Mouse (Mus musculus) MEL (cell line): ENCODE data around the gene Mob3a. TPM values are rescaled to one million over a fixed set of nuclear protein-coding genes. Genes with fewer than 3 reads are reported as not detected.

ENCODE experiments used
- DNase-seq: peaks from one replicate; pipeline ENCODE4 v3.0.0; 2011; ENCODE audit warnings: low read depth, low spot score
- H3K27ac ChIP-seq: 2 replicates; pipeline ENCODE4 v1.5.1; 2012; ENCODE audit warnings: low read depth, mild to moderate bottlenecking, control low read depth, low read length, moderate library complexity; ENCODE audit not compliant: control insufficient read depth
- H3K27me3 ChIP-seq, 2 experiments: fragments of 150-350 bp in 1 of 2; sonication (generic) in 1 of 2; 2 replicates each; pipeline ENCODE4 v1.6.1; 2012; ENCODE audit warnings: low read length in 2 of 2, mild to moderate bottlenecking in 2 of 2, improper control_type of control experiment in 1 of 2, moderate library complexity in 1 of 2; ENCODE audit not compliant: insufficient read depth in 2 of 2, control insufficient read depth in 1 of 2
- H3K36me3 ChIP-seq, 2 experiments: 2 replicates each; pipeline ENCODE4 v1.6.1; 2012 to 2014; ENCODE audit warnings: low read length in 2 of 2, improper control_type of control experiment in 1 of 2, inconsistent platforms in 1 of 2, mild to moderate bottlenecking in 1 of 2; ENCODE audit not compliant: insufficient read depth in 2 of 2, control insufficient read depth in 1 of 2
- H3K4me1 ChIP-seq, 2 experiments: fragments of 150-350 bp in 1 of 2; sonication (generic) in 1 of 2; 2 replicates each; pipeline ENCODE4 v1.6.1; 2012; ENCODE audit warnings: low read length in 2 of 2, improper control_type of control experiment in 1 of 2, mild to moderate bottlenecking in 1 of 2; ENCODE audit not compliant: insufficient read depth in 2 of 2, control insufficient read depth in 1 of 2
- H3K4me3 ChIP-seq, 2 experiments: fragments of 150-350 bp in 1 of 2; sonication (generic) in 1 of 2; 2 replicates each; pipeline ENCODE4 v1.5.1; 2012; ENCODE audit warnings: low read depth in 2 of 2, low read length in 2 of 2, mild to moderate bottlenecking in 2 of 2, moderate library complexity in 2 of 2, control low read depth in 1 of 2, improper control_type of control experiment in 1 of 2; ENCODE audit not compliant: control insufficient read depth in 1 of 2, insufficient read depth in 1 of 2
- H3K79me2 ChIP-seq: 2 replicates; pipeline ENCODE4 v1.6.1; 2012; ENCODE audit warnings: mild to moderate bottlenecking, low read length, moderate library complexity; ENCODE audit not compliant: control insufficient read depth, poor library complexity, insufficient read depth
- H3K9ac ChIP-seq: 2 replicates; pipeline ENCODE4 v1.6.1; 2012; ENCODE audit warnings: low read depth, mild to moderate bottlenecking, control low read depth, low read length, moderate library complexity; ENCODE audit not compliant: control insufficient read depth, poor library complexity, severe bottlenecking
- H3K9me3 ChIP-seq: fragments of 150-350 bp; sonication (generic); replicated peaks from 2 replicates; pipeline ENCODE4 v1.6.1; 2012; ENCODE audit warnings: mild to moderate bottlenecking, low read length, improper control_type of control experiment, moderate library complexity; ENCODE audit not compliant: insufficient read depth
- BHLHE40 ChIP-seq: IDR thresholded peaks from 2 replicates; pipeline ENCODE4 v1.6.1; 2012; ENCODE audit warnings: low read depth, mild to moderate bottlenecking, inconsistent platforms, low read length, improper control_type of control experiment, borderline replicate concordance
- CHD1 ChIP-seq: IDR thresholded peaks from 2 replicates; pipeline ENCODE4 v1.6.1; 2012; ENCODE audit warnings: low read depth, mild to moderate bottlenecking, inconsistent platforms, low read length, improper control_type of control experiment
- CHD2 ChIP-seq: IDR thresholded peaks from 2 replicates; pipeline ENCODE4 v1.6.1; 2011; ENCODE audit warnings: low read length, improper control_type of control experiment
- E2F4 ChIP-seq: IDR thresholded peaks from 2 replicates; pipeline ENCODE4 v1.6.1; 2011; ENCODE audit warnings: low read depth, low read length, improper control_type of control experiment, borderline replicate concordance
- ELF1 ChIP-seq: IDR thresholded peaks from 2 replicates; pipeline ENCODE4 v1.6.1; 2014; ENCODE audit warnings: low read depth, mild to moderate bottlenecking, inconsistent platforms, low read length, improper control_type of control experiment, moderate library complexity
- EP300 ChIP-seq, 2 experiments: IDR thresholded peaks; 2 replicates each; pipeline ENCODE4 v1.6.1; 2011; ENCODE audit warnings: improper control_type of control experiment in 2 of 2, low read length in 2 of 2, low read depth in 1 of 2, mild to moderate bottlenecking in 1 of 2
- GABPA ChIP-seq: IDR thresholded peaks from 2 replicates; pipeline ENCODE4 v1.6.1; 2012; ENCODE audit warnings: low read depth, mild to moderate bottlenecking, inconsistent platforms, low read length, improper control_type of control experiment, moderate library complexity
- HCFC1 ChIP-seq: IDR thresholded peaks from 2 replicates; pipeline ENCODE4 v1.6.1; 2012; ENCODE audit warnings: low read depth, mild to moderate bottlenecking, inconsistent platforms, low read length, improper control_type of control experiment, moderate library complexity
- JUND ChIP-seq: IDR thresholded peaks from 2 replicates; pipeline ENCODE4 v1.6.1; 2011; ENCODE audit warnings: low read depth, mild to moderate bottlenecking, improper control_type of control experiment, low read length
- KAT2A ChIP-seq: conservative IDR thresholded peaks from 2 replicates; pipeline ENCODE4 v1.6.1; 2012; ENCODE audit warnings: low read depth, low read length, improper control_type of control experiment, inconsistent platforms
- MAFK ChIP-seq: IDR thresholded peaks from 2 replicates; pipeline ENCODE4 v1.6.1; 2011; ENCODE audit warnings: low read depth, mild to moderate bottlenecking, low read length, improper control_type of control experiment, borderline replicate concordance
- MAX ChIP-seq: IDR thresholded peaks from 2 replicates; pipeline ENCODE4 v1.6.1; 2011; ENCODE audit warnings: low read length, improper control_type of control experiment
- MAZ ChIP-seq: IDR thresholded peaks from 2 replicates; pipeline ENCODE4 v1.6.1; 2012; ENCODE audit warnings: low read depth, mild to moderate bottlenecking, inconsistent platforms, low read length, improper control_type of control experiment
- MEF2A ChIP-seq: IDR thresholded peaks from 2 replicates; pipeline ENCODE4 v1.6.1; 2014; ENCODE audit warnings: low read depth, mild to moderate bottlenecking, inconsistent platforms, low read length, improper control_type of control experiment; ENCODE audit not compliant: poor library complexity, insufficient replicate concordance, severe bottlenecking; ENCODE audit errors: extremely low read depth
- MXI1 ChIP-seq: IDR thresholded peaks from 2 replicates; pipeline ENCODE4 v1.6.1; 2011; ENCODE audit warnings: mild to moderate bottlenecking, low read depth, low read length, improper control_type of control experiment
- MYB ChIP-seq: IDR thresholded peaks from 2 replicates; pipeline ENCODE4 v1.6.1; 2011; ENCODE audit warnings: mild to moderate bottlenecking, low read depth, low read length, improper control_type of control experiment
- MYC ChIP-seq: IDR thresholded peaks from 2 replicates; pipeline ENCODE4 v1.6.1; 2011; ENCODE audit warnings: low read depth, mild to moderate bottlenecking, low read length, improper control_type of control experiment, moderate library complexity
- NELFE ChIP-seq: IDR thresholded peaks from 2 replicates; pipeline ENCODE4 v1.6.1; 2011; ENCODE audit warnings: low read depth, low read length, improper control_type of control experiment
- POLR2A ChIP-seq, 2 experiments: IDR thresholded peaks; 2 replicates each; pipeline ENCODE4 v1.6.1; 2011 to 2012; ENCODE audit warnings: low read length in 2 of 2, mild to moderate bottlenecking in 2 of 2, control low read depth in 1 of 2, improper control_type of control experiment in 1 of 2, low read depth in 1 of 2, moderate library complexity in 1 of 2; ENCODE audit not compliant: control insufficient read depth in 1 of 2, insufficient read depth in 1 of 2, poor library complexity in 1 of 2
- RAD21 ChIP-seq: IDR thresholded peaks from 2 replicates; pipeline ENCODE4 v1.6.1; 2011; ENCODE audit warnings: mild to moderate bottlenecking, low read depth, low read length, improper control_type of control experiment
- RCOR1 ChIP-seq: IDR thresholded peaks from 2 replicates; pipeline ENCODE4 v1.6.1; 2012; ENCODE audit warnings: low read depth, mild to moderate bottlenecking, inconsistent platforms, low read length, improper control_type of control experiment
- SIN3A ChIP-seq: IDR thresholded peaks from 2 replicates; pipeline ENCODE4 v1.6.1; 2012; ENCODE audit warnings: low read length, improper control_type of control experiment, inconsistent platforms
- SMC3 ChIP-seq: IDR thresholded peaks from 2 replicates; pipeline ENCODE4 v1.6.1; 2011; ENCODE audit warnings: low read depth, low read length, improper control_type of control experiment
- TAL1 ChIP-seq: IDR thresholded peaks from 2 replicates; pipeline ENCODE4 v1.6.1; 2012; ENCODE audit warnings: mild to moderate bottlenecking, inconsistent platforms, low read length, moderate library complexity, mixed read lengths
- TBP ChIP-seq: IDR thresholded peaks from 2 replicates; pipeline ENCODE4 v1.8.0; 2011; ENCODE audit warnings: low read depth, low read length, improper control_type of control experiment
- TCF12 ChIP-seq: IDR thresholded peaks from 2 replicates; pipeline ENCODE4 v1.6.1; 2014; ENCODE audit warnings: low read depth, mild to moderate bottlenecking, inconsistent platforms, low read length, improper control_type of control experiment, moderate library complexity
- UBTF ChIP-seq: IDR thresholded peaks from 2 replicates; pipeline ENCODE4 v1.6.1; 2012; ENCODE audit warnings: low read depth, mild to moderate bottlenecking, inconsistent platforms, low read length, improper control_type of control experiment, moderate library complexity, borderline replicate concordance; ENCODE audit not compliant: insufficient read depth
- USF1 ChIP-seq: IDR thresholded peaks from 2 replicates; pipeline ENCODE4 v1.6.1; 2014; ENCODE audit warnings: low read depth, mild to moderate bottlenecking, inconsistent platforms, low read length, improper control_type of control experiment, moderate library complexity
- ZC3H11A ChIP-seq: IDR thresholded peaks from 2 replicates; pipeline ENCODE4 v1.6.1; 2012; ENCODE audit warnings: low read depth, mild to moderate bottlenecking, inconsistent platforms, low read length, improper control_type of control experiment
- polyA plus RNA-seq, 2 experiments: library from polyadenylated mRNA; stranded (reverse) in 1 of 2; unstranded in 1 of 2; fragments of >175 nt in 1 of 2; fragments of >200 nt in 1 of 2; gene quantifications; 2 replicates each; pipeline versions ENCODE4 v1.2.1 to v1.2.4; 2012; ENCODE audit warnings: low replicate concordance in 2 of 2, low read depth in 1 of 2; ENCODE audit not compliant: insufficient read length in 2 of 2, insufficient read depth in 1 of 2, missing spikeins in 1 of 2
- total RNA-seq: library from RNA; depleted of rRNA; stranded (reverse); fragments of 300-350 nt; gene quantifications from 2 replicates; pipeline ENCODE4 v1.2.3, GENCODE M21; 2012

Gene Mob3a
- total and polyA plus RNA-seq, 3 experiments = 38.3 to 63.4 TPM; not detected in 1

- peak; percentile 75 to 91 for TF ChIP-seq EP300 (IDR thresholded peaks at IDR 0.05; ENCODE audit: low read depth in 1 of 2, low read length in 2 of 2)
- no peak for TF ChIP-seq E2F4
- TF ChIP-seq MYB = no peak
- no peak; the same call in none of the 2 replicates for TF ChIP-seq ELF1
- TF ChIP-seq MXI1 = peak; percentile 92; the same call in 1 of the 2 replicates
- peak; percentile 66 for TF ChIP-seq USF1
- peak; percentile 91 for TF ChIP-seq MAZ
- TF ChIP-seq TBP = peak; percentile 90
- 0 out of 2 replicates have a peak, but pooled peaks have one; percentile 18 for TF ChIP-seq MEF2A
- TF ChIP-seq ZC3H11A = peak; percentile 20; the same call in 1 of the 2 replicates
- peak; percentile 72; the same call in 1 of the 2 replicates for TF ChIP-seq UBTF
- TF ChIP-seq CHD2 = peak; percentile 80; the same call in 1 of the 2 replicates
- peak; percentile 84 for TF ChIP-seq MYC
- TF ChIP-seq MAX = peak; percentile 85
- peak; percentile 40; the same call in 1 of the 2 replicates for TF ChIP-seq GABPA
- no peak; the same call in 1 of the 2 replicates for TF ChIP-seq CHD1
- TF ChIP-seq JUND = no peak
- peak; percentile 75 for TF ChIP-seq HCFC1
- peak; percentile 96 for TF ChIP-seq TAL1
These were observed 23.8 kb downstream of the Mob3a start, which contains the start of gene Mknk2 (continued) for GRCm38 (mm10) chr10:80677942-80678436.

- peak overlapping the region; percentile 81 for H3K9ac ChIP-seq
- H3K4me1 ChIP-seq = peaks cover 9 to 31% of the 10 kb centered on the region in 2 experiments
- H3K9me3 ChIP-seq = no peaks in the 10 kb centered on the region
- DNase-seq = peak; percentile 84
- peak overlapping the region; percentile 96 for H3K27ac ChIP-seq
- H3K79me2 ChIP-seq = peaks cover 46% of the 10 kb centered on the region
- peaks cover 0 to 25% of the 10 kb centered on the region in 2 experiments; a peak in 2 of 4 replicates for H3K36me3 ChIP-seq
- no peaks in the 10 kb centered on the region for H3K27me3 ChIP-seq
- H3K4me3 ChIP-seq = peak overlapping the region; percentile 67 to 68
- TF ChIP-seq MAFK (no peak), CHD2 (peak; percentile 43; the same call in 1 of the 2 replicates), MYC (peak; percentile 42; the same call in 1 of the 2 replicates), SIN3A (0 out of 2 replicates have a peak, but pooled peaks have one; percentile 25), POLR2A (IDR thresholded peaks at IDR 0.05; ENCODE audit: control insufficient read depth in 1 of 2, insufficient read depth in 1 of 2, low read depth in 1 of 2, low read length in 2 of 2, poor library complexity in 1 of 2) (0 out of 4 replicates have a peak, but pooled peaks of 1 of the 2 experiments have one; percentile 2), MAZ (0 out of 2 replicates have a peak, but pooled peaks have one; percentile 16), UBTF (no peak; the same call in 1 of the 2 replicates), CHD1 (peak; percentile 93), E2F4 (peak; percentile 15; the same call in 1 of the 2 replicates), BHLHE40 (0 out of 2 replicates have a peak, but pooled peaks have one; percentile 8), KAT2A (no peak), JUND (peak; percentile 81; the same call in 1 of the 2 replicates), MAX (no peak), EP300 (IDR thresholded peaks at IDR 0.05; ENCODE audit: low read depth in 1 of 2, low read length in 2 of 2) (peak; percentile 40 to 41; a peak in 3 of 4 replicates), NELFE (no peak; the same call in 1 of the 2 replicates), TCF12 (peak; percentile 26; the same call in 1 of the 2 replicates), SMC3 (no peak), RCOR1 (peak; percentile 34; the same call in 1 of the 2 replicates), ZC3H11A (no peak), TBP (peak; percentile 46; the same call in 1 of the 2 replicates), ELF1 (no peak; the same call in 1 of the 2 replicates), TAL1 (no peak), RAD21 (no peak), MYB (no peak)
These were observed 24.5 kb downstream of the Mob3a start for GRCm38 (mm10) chr10:80677128-80677875.
